In genomic region chr10:75932891-75933290, GRCm38 (mm10) we compare ENCODE assay signal across 8 mouse cellular contexts. TPM values are rescaled to one million over a fixed set of nuclear protein-coding genes. Genes with fewer than 3 reads are reported as not detected.
DNase-seq lines count a peak whose midpoint lies in the region; ATAC-seq lines count a peak whose summit lies in the region.

Gene Chchd10, plus strand, starts transcription at chr10:75933130.

- H3K9me3 ChIP-seq in megakaryocyte, embryonic 14.5 days, result no peaks in the 10 kb centered on the region
- no peaks in the 10 kb centered on the region for H3K9me3 ChIP-seq in embryonic facial prominence, embryonic 10.5 days
- H3K9me3 ChIP-seq in heart, embryonic 10.5 days, result no peaks in the 10 kb centered on the region
- no peaks in the 10 kb centered on the region for H3K9me3 ChIP-seq in neural tube, embryonic 12.5 days

- DNase-seq in embryonic facial prominence, embryonic 10.5 days (ENCODE audit: low spot score), result no peak
- no peak for DNase-seq in heart, embryonic 10.5 days (ENCODE audit: low spot score)
- DNase-seq in layer of hippocampus, postnatal 36 days, result no peak
- DNase-seq in urinary bladder, adult 18-20 months (ENCODE audit: low spot score in 2 of 2), result no peak
- DNase-seq in kidney, postnatal 36 days, result no peak

- H3K27me3 ChIP-seq in megakaryocyte, embryonic 14.5 days (replicated peaks), result peaks cover 79% of the 10 kb centered on the region
- peaks cover 93% of the 10 kb centered on the region for H3K27me3 ChIP-seq in embryonic facial prominence, embryonic 10.5 days (replicated peaks; ENCODE audit: low read depth, poor library complexity, severe bottlenecking)
- H3K27me3 ChIP-seq in heart, embryonic 10.5 days (ENCODE audit: insufficient read depth, poor library complexity, severe bottlenecking), result peaks cover 88% of the 10 kb centered on the region
- H3K27me3 ChIP-seq in neural tube, embryonic 12.5 days (replicated peaks), result peaks cover 35% of the 10 kb centered on the region

- H3K4me1 ChIP-seq in megakaryocyte, embryonic 14.5 days, result peaks cover 50% of the 10 kb centered on the region
- H3K4me1 ChIP-seq in embryonic facial prominence, embryonic 10.5 days, result peaks cover 55% of the 10 kb centered on the region
- peaks cover 54% of the 10 kb centered on the region for H3K4me1 ChIP-seq in heart, embryonic 10.5 days
- H3K4me1 ChIP-seq in neural tube, embryonic 12.5 days, result peaks cover 37% of the 10 kb centered on the region

- peak within 1 kb of the TSS; percentile 71 for H3K9ac ChIP-seq in neural tube, embryonic 12.5 days

- H3K36me3 ChIP-seq in megakaryocyte, embryonic 14.5 days (replicated peaks; ENCODE audit: low read length), result no peaks in the 10 kb centered on the region
- peaks cover 6% of the 10 kb centered on the region for H3K36me3 ChIP-seq in embryonic facial prominence, embryonic 10.5 days (replicated peaks)
- H3K36me3 ChIP-seq in heart, embryonic 10.5 days, result peaks cover 2% of the 10 kb centered on the region; the same call in 1 of the 2 replicates
- no peaks in the 10 kb centered on the region for H3K36me3 ChIP-seq in neural tube, embryonic 12.5 days

- WGBS in embryonic facial prominence, embryonic 10.5 days, result 22% methylated on average over 6 of the region's 6 CpGs
- WGBS in heart, embryonic 10.5 days, result 35% methylated on average over 6 of the region's 6 CpGs
- WGBS in neural tube, embryonic 12.5 days, result 20% methylated on average over 6 of the region's 6 CpGs

- peak within 1 kb of the TSS; percentile 87 for H3K4me3 ChIP-seq in megakaryocyte, embryonic 14.5 days (replicated peaks)
- H3K4me3 ChIP-seq in embryonic facial prominence, embryonic 10.5 days, result peak within 1 kb of the TSS; percentile 74
- peak within 1 kb of the TSS; percentile 74 for H3K4me3 ChIP-seq in heart, embryonic 10.5 days
- H3K4me3 ChIP-seq in neural tube, embryonic 12.5 days, result peak within 1 kb of the TSS; percentile 48

- peak within 1 kb of the TSS; percentile 87 for H3K27ac ChIP-seq in embryonic facial prominence, embryonic 10.5 days (replicated peaks)
- H3K27ac ChIP-seq in heart, embryonic 10.5 days, result peak within 1 kb of the TSS; percentile 94
- peak within 1 kb of the TSS; percentile 6; the same call in 1 of the 2 replicates for H3K27ac ChIP-seq in neural tube, embryonic 12.5 days

- ATAC-seq in megakaryocyte, adult 5-6 weeks (ENCODE audit: poor library complexity, severe bottlenecking), result no peak
- ATAC-seq in neural tube, embryonic 12.5 days (ENCODE audit: low FRiP score, low read depth), result no peak

- H3K4me2 ChIP-seq in neural tube, embryonic 12.5 days (replicated peaks), result peak within 1 kb of the TSS; percentile 94

RNA-seq across cellular contexts. Expression of gene Chchd10, which starts in this region (rescaled TPM):
- 113 and 164 TPM in 2 replicates for polyA plus RNA-seq in megakaryocyte, embryonic 14.5 days (2012; ENCODE audit: insufficient read depth, low replicate concordance)
- 7.1 and 9.3 TPM in 2 replicates for total RNA-seq in megakaryocyte, adult 5-6 weeks (2015)
- 8.1 and 15.7 TPM in 2 replicates for total RNA-seq in megakaryocyte, adult 5-6 weeks (2017)
- 8.4 and 9.6 TPM in 2 replicates for polyA plus RNA-seq in embryonic facial prominence, embryonic 10.5 days (2016; fragmentation: Nextera tagmentation; extraction: Ambion mirVana)
- polyA plus RNA-seq in heart, embryonic 10.5 days (2016; fragmentation: Nextera tagmentation; extraction: Ambion mirVana), result 333 and 524 TPM in 2 replicates
- total RNA-seq in layer of hippocampus, postnatal 36 days (2021), result 100 to 1,000 TPM; 339 TPM
- 20.2 and 20.6 TPM in 2 replicates for polyA plus RNA-seq in neural tube, embryonic 12.5 days (2016; fragmentation: Nextera tagmentation; extraction: Ambion mirVana)

Comparison
In these comparisons a context has a peak if more than half of its experiments do, and no peak if none do; other contexts are left out.
1. RNA of gene Chchd10 (total RNA-seq): 339 TPM in layer of hippocampus, postnatal 36 days; 7.1 to 15.7 TPM in megakaryocyte, adult 5-6 weeks; every median in the first group is over 10 times any median in the second.
2. H3K27ac ChIP-seq: peak in every context shown above with its lines; median percentile 94 in heart, embryonic 10.5 days; 87 in embryonic facial prominence, embryonic 10.5 days; 6 in neural tube, embryonic 12.5 days.
3. Peak in every context shown above with its lines, with median percentiles within 50 percentile points of each other: H3K4me3 ChIP-seq.